Mouse (Mus musculus) induced T-regulatory cell, adult 2 months (primary cell): ENCODE measurements around the gene Ap1m2.
"Not testable (repeated sequence)": the region's sequence is repeated elsewhere in the genome, so short reads cannot be mapped to it uniquely, and the experiment has no call there.

Source experiments
- DNase-seq: peaks from one replicate; pipeline ENCODE4 v3.0.0-alpha.2; 2012; ENCODE audit warnings: low read depth

Ap1m2 gene

GRCm38 (mm10) chr9:21327569-21327968 lies 15.4 kb upstream of the Ap1m2 start:
- DNase-seq, result no peak

DNA sequence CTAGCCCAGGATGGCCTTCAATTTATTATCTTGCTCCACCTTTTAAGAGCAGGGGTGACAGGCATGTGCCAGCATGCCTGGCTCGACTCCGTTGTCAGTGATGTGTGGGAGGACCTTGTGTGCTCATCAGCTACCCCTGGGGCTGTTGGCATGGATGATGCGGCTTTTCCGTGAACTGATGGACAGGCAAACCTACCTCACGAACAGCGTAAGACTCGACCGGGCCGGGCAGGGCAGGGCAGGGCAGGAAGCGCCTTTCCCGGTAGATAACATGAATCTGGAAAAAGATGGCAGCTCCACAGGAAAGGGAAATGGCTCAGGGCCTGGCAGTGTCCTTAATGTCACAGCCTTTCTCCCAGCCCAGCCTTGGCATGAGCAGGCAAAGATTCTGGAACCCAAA lies 12.1 kb upstream of the Ap1m2 start:
- peak; percentile 36 for DNase-seq

- DNase-seq, result not testable (repeated sequence)
These were observed 10.8 kb upstream of the Ap1m2 start for GRCm38 (mm10) chr9:21322917-21323297.

- DNase-seq, result peak; percentile 76
These were observed 10.2 kb upstream of the Ap1m2 start for GRCm38 (mm10) chr9:21322211-21322916.

GRCm38 (mm10) chr9:21321513-21321835 lies 9.3 kb upstream of the Ap1m2 start:
- DNase-seq, result peak; percentile 84

- peak; percentile 92 for DNase-seq
These were observed 8.7 kb upstream of the Ap1m2 start, which contains the start of gene Slc44a2 for GRCm38 (mm10) chr9:21320619-21321512. Slc44a2 (plus strand) TSS chr9:21320698.

GRCm38 (mm10) chr9:21320280-21320618 lies 8.1 kb upstream of the Ap1m2 start:
- no peak for DNase-seq

GRCm38 (mm10) chr9:21319503-21319902 lies 7.4 kb upstream of the Ap1m2 start:
- DNase-seq, result peak; percentile 41

GRCm38 (mm10) chr9:21318792-21319191 lies 6.7 kb upstream of the Ap1m2 start:
- DNase-seq, result peak; percentile 48

DNA sequence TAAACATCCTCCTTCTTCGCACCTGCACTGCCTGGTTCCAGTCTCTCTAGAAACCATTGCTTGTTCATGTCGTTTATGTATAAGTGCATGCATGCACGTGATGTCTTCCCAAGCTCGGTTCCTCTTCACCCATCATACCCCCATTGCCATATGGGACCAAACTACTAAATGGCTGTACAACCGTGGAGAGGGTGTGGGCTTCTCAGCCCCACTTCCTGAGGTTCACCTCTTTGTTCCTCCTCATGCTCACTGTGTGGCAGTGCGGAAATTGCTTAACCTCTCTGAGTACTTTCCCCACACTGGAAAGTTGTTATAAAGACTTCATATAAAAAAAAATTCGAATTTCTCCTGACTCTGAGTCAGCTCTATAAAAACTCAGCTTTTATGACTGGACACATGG lies 4.6 kb upstream of the Ap1m2 start:
- DNase-seq, result peak; percentile 64

DNA sequence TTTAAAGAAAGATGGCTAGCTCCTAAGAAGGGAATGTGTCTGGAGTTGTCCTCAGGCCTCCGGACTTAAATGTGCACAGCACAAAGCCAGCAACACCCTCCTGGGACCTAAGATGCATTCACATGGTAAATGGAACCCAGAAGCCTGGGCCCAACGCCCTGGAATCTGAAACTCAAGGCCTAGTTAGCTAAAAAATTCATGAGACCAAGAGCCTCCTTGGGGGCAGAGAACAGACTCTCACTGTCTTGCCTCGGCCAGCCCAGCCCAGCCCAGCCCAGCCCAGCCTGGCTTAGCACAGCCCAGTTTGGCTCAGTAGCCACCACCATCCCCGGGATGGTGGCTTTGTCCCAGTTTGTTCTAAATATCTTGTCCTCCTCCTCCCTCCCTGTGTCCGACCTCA lies 3.3 kb upstream of the Ap1m2 start:
- DNase-seq, result no peak

- no peak for DNase-seq
These were observed 2.4 kb upstream of the Ap1m2 start for GRCm38 (mm10) chr9:21314367-21315140.

GRCm38 (mm10) chr9:21313394-21313793 lies 1.3 kb upstream of the Ap1m2 start:
- peak; percentile 92 for DNase-seq

DNA sequence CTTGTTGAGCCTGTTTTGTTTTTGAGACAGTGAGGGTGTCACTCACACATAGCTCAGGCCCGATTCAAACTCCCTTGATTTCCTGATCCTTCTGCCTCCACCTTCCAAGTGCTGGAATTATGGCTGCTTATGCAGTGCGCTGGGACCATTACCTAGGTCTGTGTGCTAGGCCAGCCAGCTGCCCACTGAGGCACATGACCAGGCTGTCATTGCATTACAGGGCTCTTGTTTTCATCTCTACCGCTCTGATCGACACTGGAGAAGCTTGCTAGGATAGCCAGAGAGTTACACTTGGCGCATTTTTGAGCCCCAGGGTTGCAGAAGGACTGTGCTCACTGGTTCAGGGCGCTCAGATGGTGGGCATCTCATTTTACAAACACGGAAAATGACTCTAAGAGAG lies 442 bp downstream of the Ap1m2 start:
- no peak for DNase-seq

DNA sequence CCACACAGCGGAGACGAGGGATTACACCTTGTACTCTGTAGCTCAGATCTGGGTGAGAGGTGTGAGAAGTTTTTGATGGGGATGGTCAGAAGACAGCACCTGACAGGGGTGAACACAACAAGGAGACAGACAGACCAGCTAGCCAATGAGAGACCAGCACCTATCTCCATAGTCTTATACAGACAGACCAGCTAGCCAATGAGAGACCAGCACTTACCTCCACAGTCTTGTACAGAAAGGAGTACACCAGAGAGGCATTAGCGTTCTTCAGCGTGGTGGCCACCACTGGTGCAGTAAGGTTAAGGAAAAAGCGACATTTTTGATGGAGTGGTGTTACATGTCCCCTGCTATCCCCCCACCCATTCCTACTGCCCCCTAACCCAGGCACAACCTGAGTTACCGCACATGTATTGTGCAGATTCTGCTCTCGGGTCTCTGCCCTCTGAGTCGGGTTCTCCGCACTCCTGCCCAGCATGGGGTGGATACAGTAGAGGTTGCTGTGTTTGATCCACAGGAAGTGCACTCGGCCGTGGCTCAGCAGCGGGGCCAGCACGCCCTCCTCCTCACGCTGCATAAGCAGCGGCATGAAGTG lies 2.9 kb downstream of the Ap1m2 start:
- DNase-seq, result peak; percentile 88

- DNase-seq, result no peak
These were observed 7.1 kb downstream of the Ap1m2 start for GRCm38 (mm10) chr9:21305065-21305464.

DNA sequence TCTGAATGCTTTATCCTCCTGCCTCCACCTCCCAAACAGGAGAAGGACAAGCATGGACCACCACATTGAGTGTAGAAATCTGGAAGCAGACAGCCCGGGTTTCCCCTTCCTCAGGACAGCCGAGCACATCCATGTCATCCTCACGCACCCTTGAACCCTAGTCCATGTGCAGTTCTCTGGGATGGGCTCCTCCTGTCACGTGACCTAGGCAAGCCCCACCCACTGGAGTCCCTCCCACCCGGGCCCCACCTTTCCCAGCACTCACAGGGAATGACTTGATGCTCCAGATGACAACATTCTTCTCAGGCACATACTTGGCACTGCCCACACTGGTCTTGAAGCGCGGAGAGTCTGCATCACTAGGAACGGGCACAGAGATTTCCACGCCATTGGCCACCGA lies 13.1 kb downstream of the Ap1m2 start:
- DNase-seq, result no peak

GRCm38 (mm10) chr9:21292271-21292670 lies 19.9 kb downstream of the Ap1m2 start:
- no peak for DNase-seq

- not testable (repeated sequence) for DNase-seq
These were observed 20.3 kb downstream of the Ap1m2 start for GRCm38 (mm10) chr9:21291868-21292267.

DNA sequence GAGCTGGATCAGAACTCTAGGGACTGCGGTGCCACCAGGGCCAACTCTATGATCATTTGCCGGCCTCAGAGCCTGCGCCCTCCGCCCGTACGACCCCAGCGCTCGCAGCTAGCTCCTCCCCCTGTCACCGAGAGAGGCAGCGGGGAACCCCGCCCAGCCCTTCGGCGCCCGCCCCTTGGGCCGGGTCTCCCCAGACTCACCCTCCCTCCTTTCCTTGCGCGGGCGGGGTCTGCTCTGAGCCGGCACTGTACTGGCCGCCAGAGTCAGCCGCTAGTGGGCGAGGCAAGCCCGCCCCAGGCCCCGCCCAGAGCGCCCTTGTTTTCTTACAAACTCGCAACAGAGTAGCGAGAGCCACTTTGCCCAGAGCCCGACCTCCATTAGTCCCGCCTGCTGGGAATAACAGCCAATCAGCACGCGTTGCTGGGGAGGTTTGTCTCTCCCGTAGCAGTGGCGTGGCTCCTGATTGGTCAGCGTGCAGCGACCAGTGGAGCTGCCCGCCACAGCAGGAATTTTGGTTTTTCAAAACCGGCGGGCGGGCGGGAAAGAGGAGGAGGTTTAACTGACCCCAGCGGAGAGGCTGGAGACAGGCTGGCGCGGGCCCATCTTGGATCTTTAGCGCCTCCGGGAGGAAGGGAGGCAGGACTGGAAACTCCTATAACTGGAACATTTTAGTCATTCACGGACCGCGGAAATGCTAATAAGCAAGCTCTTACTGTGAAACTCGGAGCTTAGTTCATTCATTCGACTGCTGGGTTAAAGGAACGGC lies 20.9 kb downstream of the Ap1m2 start, which contains the start of gene Cdkn2d:
TSS of gene Cdkn2d (minus strand) at position 386 of the 766 bp plus-strand sequence.
- peak; percentile 100 for DNase-seq

DNA sequence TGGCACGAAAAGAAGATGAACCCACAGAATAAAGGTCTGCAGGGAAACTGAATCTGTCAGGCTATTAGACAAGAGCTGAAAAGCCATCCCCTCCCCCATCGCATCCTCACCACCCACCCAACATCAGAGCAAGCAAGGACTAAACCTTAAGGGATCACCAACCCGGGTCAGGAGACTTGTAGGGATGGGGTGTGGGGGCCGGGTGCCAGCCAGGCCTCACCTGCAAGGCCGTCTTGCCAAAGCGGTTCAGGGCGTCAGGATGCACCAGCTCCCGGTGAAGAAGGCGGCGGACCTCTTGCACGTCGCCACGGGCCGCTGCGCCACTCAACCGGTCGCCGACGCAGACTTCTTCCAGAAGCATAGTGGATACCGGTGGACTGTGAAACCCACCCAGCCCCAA lies 21.5 kb downstream of the Ap1m2 start:
- DNase-seq, result no peak

DNA sequence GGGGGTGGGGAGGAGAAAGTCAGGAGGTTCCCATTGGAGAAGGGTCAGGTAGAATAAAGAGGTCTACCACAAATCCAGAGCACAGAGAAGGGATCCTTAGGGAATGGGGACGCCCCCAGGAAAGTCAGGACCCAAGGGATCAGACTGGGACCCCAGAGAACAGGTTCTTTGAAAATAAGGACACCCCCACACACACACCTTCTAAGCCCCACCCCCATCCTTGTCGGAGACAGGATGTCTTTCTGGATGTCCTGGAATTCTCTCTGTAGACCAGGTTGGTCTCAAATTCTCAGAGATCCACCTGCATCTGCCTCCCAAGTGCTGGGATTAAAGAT lies 22.8 kb downstream of the Ap1m2 start:
- no peak for DNase-seq
